Mouse (Mus musculus): Measurements from ENCODE around the gene Mical1.

DNA sequence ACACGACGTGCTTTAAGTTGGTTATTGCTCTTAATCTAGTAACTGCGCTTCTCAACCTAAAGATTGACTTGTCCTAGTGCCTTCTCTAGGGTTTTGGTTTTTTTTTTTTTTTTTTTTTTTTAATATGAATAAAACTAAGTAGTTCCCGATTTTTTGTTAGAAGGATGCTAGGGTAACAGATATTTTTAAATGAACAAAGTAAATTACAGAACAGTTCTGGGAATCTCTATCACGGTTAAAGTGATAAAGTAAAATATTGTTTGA lies 44.2 kb downstream of the Mical1 start:
- TF ChIP-seq CTCF (IDR thresholded peaks at IDR 0.05; ENCODE audit: low read depth), result no peak
- TF ChIP-seq EP300 (IDR thresholded peaks at IDR 0.05; ENCODE audit: low read depth), result no peak
